Mouse (Mus musculus): ENCODE data around the gene Dclk1.

Gene Dclk1

DNA sequence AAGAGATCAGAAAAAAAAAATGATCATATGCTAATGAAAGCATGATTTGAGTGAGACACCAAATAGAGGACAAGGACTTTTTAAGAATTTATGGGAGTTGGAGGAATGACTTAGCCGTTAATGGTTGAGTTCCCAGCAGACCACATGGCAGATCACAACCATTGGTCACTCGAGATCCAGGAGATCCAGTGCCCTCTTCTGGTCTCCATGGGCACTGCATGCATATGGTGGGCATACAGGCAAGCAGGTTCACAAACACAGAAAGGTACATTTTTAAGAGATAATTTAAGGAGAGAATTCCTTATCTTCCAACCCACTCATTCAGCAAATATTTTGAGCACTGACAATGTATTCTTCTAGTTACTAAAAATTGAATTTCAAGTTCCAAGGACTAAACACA, 207.0 kb downstream of the Dclk1 start:
- DNase-seq (ENCODE audit: low spot score), result no peak

DNA sequence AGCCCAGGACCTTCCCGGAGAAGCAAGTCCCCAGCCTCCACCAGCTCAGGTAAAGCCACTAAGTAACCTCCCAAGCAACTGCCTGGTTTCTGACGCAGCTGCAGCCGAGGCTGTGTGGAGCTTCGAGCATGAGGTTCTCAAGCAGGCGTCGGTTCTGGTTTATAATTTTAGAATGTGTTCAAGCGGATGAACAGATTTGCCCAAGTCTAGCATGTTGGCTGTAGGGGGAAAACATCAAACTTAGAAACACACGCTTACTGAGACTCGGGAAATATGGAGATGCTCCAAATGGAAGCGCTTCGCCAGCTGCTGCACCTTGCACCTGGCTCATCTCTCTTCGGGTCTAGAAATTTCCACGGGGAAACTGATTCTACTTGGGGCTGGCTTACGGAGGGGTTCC, 208.9 kb downstream of the Dclk1 start:
- no peak for DNase-seq (ENCODE audit: low spot score)

DNA sequence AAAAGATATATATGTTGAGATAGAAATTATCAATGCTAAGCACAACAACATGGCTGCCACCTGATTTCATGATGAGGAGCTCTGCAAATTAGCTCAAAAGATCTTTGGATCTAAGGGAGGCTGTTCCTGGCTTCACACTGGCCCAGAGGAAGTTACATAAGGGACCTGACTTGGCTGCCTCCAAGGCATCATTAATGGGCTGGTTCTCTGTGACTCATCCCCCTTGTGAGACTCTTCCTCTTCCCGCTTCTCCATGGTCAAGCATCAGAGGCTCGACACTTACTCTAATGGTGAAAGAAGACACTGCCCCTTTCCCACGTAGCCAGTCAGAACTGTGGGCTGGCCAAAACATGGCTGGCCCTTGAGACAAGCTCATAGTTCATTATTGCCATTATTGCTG, 209.7 kb downstream of the Dclk1 start:
- DNase-seq (ENCODE audit: low spot score), result no peak

DNA sequence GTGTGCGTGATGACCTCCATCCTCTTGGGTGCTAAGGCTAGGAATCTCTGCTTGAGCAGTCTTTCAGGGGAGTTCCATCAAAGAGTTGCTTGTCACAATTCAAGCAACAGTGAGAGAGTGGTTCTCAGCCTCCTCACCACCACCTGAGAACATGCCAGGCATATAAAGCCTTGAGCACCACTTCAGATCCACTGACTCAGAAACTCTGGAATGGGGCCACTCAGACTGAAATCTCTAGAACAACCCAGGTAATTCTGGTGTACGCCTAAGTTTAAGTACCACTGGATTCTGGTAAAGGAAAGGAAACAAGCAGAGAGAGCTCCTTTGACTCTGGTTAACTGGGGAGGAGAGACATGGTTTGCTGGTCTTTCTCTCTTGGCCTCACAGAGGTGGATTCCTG, 210.3 kb downstream of the Dclk1 start:
- DNase-seq (ENCODE audit: low spot score), result no peak

DNA sequence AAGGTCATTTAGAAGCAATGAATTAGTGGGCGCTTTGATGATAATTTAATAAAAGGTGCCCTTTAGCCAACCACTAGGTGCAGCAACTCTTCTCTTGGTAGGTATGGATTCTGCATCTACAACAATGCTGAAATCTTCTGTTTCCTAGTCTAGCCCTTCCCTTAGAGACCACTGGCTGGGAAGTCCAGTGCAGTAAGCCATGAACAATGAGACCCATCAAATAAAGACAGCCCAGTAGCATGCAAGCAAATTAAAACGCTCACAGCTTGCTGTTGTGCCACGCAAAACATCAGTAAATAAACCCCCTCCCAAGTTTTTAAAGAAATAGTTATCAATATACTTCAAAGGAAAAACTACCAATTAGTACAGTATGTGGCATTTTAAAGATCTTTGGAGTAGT, 218.9 kb downstream of the Dclk1 start:
- DNase-seq (ENCODE audit: low spot score), result no peak

DNA sequence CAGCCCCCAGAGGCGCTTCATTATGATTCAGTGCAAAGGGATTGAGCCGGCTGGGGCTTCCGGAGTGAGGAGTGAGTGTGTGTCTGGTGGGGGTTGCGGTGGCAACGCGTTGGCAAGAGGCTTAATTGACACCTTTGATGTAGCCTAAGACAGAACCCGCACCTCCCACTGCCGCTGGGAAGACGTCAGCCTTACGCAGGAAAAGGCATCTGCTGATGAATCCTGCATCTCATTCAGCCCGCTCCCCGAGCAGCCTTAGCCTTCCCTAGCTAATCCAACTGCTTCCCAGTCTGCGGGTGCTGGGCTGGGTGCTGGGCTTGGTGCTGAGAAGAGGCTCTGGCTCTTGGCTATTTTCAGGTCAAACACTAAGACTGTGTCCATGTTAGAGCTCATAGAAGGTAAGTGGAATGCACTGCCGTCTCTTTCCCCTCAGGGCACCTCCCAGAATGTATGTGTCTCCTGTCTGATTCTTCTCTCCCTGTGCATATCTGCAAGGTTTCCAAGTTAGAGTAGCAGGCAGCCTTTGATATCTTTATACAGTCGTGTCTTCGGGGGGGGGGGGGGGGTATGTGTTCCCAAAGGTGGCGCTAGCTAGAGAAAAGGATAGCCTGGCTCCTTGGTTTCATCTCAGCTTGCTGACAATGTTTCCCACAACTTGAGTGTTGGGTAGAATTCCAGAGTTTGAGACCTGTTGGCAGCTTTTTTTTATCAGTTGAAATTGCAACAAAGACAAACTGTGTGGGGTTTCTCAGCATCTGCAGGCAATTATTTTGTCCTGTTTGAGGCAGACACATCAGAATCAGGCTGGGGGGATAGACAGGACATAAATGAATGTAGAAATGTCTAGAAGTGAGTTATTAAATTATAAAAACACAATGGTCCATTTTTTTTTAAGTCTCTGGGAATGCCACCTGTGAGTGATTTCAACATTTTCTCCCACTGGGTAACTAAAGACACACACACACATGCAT, 219.8 kb downstream of the Dclk1 start:
- DNase-seq (ENCODE audit: low spot score), result peak; percentile 78

DNA sequence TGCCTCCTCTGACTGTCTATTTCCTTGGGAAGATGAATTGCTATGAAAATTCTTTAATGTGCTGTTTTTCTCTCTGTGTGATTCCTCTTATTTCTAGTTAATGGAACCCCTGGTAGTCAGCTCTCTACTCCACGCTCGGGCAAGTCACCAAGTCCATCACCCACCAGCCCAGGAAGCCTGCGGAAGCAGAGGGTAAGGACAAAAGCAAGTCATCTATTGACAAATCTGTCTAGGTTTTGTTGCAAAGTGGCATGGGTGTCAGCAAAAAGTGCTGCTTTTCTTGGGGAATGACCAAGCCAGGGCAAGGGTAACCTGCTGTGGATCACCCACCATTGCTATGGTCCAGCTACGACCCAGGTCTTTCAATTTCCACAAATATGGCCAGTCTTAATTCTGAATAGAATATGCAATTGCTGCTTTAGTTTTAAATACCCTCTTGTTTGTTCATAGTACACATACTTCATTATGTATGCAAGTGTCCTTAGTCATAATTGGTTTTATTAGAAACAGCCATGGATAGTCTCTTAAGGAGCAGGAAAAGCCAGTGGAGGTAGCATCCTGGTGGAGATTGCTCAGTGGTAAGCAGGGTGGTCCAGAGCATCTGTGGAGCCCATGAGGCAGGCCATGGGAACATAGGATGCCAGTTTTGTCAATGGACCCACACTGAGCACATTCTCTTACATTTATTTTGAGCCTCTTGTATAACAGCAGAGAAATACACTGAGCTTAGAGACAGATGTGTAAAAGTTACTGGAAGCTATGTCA, 220.9 kb downstream of the Dclk1 start:
- no peak for DNase-seq (ENCODE audit: low spot score)

DNA sequence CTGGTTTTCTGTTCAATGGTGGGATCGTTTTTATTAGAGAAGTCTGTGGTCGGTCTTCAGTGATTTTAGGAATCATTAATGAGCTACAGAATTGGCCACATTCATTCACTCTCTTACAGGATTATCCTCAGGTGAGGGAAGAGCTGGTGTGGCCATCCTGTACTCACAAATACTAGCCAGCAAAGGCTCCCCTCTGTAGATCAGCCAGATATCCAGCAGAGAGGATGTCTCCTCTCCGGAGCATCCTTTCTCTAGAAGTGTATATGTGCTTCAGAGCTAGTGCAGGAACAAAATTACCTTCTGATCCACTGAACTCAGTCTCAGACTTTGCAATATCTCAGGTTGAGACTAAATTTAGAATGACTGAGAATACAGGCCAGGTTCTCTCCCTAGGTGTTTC, 222.1 kb downstream of the Dclk1 start:
- DNase-seq (ENCODE audit: low spot score), result no peak

DNA sequence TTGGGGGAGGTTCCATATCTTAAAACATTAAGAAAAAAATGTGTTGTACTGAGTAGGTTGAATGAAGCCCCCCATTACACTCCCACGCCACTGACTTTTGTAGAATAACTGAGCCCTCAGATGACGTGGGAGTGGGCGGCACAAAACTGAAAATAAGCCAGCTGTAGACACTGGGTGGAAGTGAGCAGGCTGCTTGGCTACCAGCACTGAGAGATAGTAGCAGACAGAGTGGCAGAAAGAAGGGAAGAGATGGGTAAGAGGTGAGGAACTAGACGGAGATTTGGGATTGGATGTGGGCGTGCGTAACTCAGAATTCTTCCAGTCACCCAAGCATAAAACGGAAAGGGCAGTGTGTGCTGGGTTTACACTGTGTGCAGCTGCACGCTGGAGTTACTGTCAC, 223.6 kb downstream of the Dclk1 start:
- no peak for DNase-seq (ENCODE audit: low spot score)

DNA sequence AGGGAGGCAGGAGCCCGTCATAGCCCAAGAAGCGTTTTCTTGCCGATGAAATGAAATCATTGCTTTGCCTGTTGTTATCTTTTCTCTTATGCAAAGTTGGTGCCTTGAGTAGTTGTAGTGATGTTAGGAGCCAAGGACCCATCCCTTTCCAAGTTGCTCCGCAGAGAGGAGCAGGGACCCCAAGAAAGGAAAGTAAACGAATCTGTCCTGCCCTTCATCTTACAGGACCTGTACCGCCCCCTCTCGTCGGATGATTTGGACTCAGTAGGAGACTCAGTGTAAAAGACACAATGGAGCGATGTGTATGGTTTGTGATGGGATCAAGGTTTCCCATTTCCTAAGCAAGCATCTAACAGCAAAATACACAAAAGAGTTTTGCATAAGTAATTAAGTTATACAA, 224.2 kb downstream of the Dclk1 start:
- no peak for DNase-seq (ENCODE audit: low spot score)

DNA sequence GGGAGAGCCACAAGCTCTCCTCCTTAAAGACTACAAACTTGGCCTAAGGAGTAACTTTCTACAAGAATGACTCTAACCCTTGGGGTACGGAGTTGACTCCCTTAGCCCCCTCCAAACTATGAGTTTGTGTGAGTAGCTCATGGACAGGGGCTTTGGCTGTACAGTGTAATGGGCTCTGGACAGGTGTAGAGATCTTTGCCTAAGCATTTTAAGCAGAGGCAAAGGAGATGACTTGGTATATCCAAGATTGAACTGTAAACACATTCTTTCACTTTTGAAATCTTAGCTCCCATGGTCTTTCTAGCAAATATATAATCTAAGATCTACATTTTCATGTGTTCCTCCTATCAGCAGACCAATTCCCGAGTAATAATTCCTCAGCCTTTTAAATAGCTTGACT, 229.9 kb downstream of the Dclk1 start, which contains the start of gene Gm21954:
TSS of gene Gm21954 (minus strand) at position 101 of the 400 bp plus-strand sequence.
- DNase-seq (ENCODE audit: low spot score), result no peak

DNA sequence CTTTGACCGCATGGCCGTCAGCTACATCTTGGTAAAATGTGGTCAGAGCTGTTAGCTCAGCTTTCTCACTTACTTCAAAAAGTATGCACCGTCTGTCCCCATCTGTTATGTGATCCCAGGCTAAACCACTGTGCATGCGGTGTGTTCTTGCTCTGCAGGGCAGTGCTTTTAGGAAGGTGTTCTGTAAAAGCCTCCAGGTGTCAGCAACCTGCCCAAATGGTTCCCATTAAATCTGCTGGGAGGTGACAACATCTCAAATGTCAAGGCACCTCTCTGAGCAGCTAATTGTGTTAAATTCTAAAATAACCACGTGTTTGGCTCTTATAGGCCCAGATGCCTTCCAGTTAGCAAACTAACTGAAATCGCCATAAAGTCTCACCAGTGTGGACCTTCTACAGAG, 231.0 kb downstream of the Dclk1 start:
- DNase-seq (ENCODE audit: low spot score), result no peak

DNA sequence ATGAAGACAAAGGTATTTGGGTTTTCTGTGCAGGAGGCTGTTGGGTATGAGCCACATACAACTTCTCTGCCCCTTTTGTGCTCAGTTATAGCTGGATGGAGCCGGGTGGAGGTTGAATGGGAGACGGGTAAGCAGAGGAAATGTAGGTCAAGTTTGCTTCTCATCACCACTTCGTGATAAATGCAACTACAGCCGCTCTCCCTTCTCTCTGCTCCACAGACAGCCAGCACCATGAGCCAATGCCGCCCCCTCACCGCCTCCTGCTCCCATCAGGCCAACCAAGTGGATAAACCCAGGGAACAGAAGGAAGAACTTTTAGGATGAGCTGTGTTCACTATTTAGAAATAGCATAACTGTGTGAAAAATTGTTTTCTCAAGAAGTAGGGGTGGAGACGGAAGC, 234.5 kb downstream of the Dclk1 start:
- DNase-seq (ENCODE audit: low spot score), result no peak

DNA sequence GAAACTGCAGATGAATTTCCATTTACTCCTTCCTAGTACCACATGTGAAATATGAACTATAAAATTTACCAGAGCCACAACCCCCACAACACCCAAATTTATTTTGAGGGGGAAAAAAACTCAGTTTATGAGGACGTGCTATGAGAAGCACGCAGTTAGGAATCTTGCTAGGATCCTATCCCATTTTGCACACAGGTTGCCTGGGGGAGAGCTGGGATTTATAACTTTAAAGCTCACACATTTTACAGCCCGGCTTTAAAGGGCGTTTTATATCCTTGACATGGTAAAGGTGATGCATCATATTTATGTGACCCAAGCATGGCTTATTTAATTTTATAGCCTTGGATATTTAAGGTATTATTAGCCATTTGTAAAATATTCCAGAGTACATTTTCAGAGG, 237.1 kb downstream of the Dclk1 start:
- DNase-seq (ENCODE audit: low spot score), result no peak

DNA sequence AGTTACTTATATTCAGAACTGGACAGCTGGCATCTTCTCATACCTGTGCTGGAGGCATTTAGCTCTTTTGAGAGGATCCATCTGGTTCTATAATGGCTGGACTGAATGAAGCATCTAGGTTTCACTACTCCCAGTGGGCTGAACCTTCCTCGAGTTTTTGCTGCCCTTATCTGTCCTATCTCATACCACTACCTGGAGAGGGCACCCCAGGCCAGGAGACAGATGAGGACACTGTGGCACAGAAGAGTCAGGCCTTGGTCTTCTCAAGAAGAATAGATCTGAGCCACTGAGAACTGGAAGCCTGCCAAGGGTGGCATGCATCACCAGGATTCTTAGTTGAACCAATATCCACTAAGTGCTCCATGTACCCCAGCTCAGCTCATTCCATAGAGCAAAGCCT, 239.0 kb downstream of the Dclk1 start:
- no peak for DNase-seq (ENCODE audit: low spot score)

DNA sequence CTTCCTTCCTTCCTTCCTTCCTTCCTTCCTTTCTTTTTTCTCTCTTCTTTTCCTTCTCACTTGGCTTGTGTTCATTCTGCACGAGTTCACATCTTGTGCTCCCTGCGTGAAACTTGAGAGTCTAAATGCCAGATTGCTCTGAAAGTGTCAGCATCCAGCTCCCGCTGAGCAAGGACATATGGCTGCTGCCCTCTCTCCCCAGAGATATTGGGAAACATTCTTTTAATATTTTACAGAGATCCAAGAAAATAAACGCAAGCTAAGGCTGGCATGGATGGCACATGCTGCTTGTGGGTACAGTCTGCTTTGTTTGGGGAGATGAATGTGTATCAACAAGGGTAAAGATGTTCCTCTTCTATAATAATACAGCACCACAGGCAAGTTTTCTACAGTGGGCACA, 241.2 kb downstream of the Dclk1 start:
- DNase-seq (ENCODE audit: low spot score), result peak; percentile 17

DNA sequence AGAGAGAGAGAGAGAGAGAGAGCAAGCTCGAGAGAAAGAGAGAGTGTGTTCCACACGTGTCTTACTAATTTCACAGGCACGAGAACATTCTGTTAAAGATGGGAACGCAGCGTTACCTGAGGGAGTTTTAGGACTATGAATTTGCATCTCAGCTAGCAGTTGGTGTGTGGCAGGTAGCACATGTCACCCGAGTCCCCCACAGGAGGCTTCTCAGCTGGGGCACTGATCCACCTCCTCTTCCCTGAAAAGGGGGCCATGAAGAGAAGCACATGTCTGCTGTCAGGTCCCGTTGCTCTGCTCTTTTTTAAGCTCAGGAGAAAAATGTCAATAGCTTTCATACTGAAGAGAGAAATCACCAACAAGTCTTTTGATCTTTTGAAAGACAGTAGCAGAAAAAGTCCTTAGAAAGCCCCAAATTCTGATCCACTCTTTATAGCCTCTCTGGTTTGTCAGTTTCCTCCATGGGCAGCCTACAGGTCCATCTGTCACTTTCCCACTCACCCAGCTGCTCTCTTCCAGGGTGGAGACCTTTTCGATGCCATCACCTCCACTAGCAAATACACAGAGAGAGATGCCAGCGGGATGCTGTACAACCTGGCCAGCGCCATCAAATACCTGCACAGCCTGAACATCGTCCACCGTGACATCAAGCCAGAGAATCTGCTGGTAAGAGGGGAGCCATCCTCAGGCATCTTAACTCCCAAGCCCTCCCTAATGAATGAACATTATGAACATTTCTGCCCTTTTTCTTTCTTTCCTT, 247.2 kb downstream of the Dclk1 start:
- no peak for DNase-seq (ENCODE audit: low spot score)

DNA sequence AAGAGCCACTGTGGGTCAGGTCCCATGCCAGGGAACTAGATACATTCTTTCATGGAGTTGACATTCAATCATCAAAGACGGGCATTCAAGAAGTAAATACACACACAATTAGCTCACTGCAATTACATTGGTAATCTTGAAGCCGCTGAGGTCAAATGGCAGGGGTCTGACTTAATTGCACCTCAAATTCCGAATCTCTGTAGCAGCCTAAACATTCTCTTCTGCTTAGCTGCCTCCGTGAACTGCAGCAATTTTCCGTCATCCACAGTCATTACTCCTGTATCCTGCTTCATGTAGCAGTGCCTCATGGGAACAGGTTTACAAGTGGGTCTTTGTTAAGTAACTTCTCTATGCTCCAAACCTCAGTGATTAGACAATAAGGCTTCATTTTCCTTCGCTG, 249.9 kb downstream of the Dclk1 start:
- DNase-seq (ENCODE audit: low spot score), result peak; percentile 41

DNA sequence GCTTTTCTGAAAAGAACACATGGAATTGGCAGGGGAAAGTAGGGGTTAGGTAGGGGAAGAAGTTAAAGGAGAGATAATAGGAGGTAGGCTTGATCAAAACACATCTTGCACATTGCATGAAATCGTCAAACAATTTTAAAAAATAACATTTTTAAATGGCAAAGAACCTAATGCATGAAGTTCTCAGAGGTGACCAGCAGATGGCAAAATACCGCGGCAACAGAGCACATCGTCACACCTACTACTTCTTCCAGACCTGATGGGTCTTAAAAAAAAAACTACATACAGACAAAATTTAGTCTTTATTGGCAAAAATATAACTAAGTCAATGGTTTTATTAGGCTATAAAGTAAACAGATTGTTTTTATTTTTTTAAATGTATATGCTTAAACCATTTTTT, 252.2 kb downstream of the Dclk1 start:
- DNase-seq (ENCODE audit: low spot score), result peak; percentile 47

DNA sequence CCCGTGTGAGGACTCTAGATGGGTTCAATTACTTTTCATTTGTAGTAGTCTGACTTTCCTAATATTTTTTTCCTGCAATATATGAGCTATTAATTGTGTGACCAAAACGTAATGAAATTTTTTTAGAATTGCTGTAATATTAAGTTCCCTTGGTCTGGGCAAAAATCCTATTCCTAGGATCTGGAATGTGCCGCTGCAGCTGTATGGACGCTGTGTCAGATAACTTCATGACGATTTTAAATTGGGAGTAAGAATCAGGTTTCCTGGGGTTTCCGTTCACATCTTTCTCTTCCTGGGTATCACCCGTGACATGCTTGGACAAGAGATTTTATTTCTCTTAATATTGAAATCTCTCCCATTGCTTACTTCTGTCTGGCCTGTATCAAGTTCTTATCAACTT, 253.1 kb downstream of the Dclk1 start:
- DNase-seq (ENCODE audit: low spot score), result no peak

DNA sequence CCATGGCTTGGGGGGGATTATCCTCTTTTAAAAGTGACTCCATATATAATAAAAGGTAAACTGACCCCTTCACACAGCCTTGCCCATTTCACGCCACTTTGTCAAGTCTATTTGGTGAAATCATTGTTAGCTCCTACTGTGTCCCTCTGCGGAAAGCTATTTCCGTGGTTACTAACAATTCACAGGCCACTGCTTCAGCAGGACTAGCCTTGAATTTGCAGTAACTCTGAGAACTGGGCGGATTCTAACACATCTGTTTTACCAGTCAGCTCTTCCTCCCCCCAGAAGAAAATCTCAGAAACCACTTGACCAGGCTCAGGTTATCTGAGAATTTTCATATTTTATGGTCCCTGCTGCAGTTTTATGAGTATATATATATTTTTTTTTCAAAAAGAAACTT, 253.7 kb downstream of the Dclk1 start:
- peak; percentile 56 for DNase-seq (ENCODE audit: low spot score)

DNA sequence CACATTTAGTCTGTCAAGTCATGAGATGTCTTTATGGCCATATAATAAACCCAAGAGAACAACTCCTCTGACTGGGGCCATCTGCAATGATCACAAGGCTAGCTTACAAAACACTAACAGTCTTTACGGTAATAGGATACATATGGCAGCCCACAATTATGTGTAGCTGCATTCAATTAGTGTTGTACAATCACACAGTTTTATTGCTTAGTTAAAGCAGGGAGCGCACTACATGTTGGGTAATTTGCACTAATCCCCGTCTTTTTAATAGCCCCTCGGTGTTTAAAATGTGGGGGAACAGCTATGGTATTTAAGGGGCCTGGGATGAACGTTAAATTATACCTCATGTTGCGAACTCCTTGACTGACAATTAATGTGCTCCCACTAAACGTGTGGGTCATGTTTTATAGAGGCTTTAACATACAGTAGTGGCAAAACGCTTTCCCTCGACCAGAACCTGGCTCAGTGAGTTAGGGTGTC, 254.3 kb downstream of the Dclk1 start:
- DNase-seq (ENCODE audit: low spot score), result peak; percentile 44

Data from embryo, embryonic 10 days (tissue).